Mouse (Mus musculus) ES-Bruce4 (cell line): ENCODE results near the gene Dusp27. TPM values are rescaled to one million over a fixed set of nuclear protein-coding genes. Genes with fewer than 3 reads are reported as not detected.
A peak's percentile ranks its signal among the peaks of the same experiment; 100 is the strongest.

Source experiments
- H3K27ac ChIP-seq: 2 replicates; pipeline ENCODE4 v1.5.1; 2012; ENCODE audit warnings: low read length, inconsistent platforms; ENCODE audit not compliant: insufficient read depth
- H3K27me3 ChIP-seq: 2 replicates; pipeline ENCODE4 v1.6.1; 2012; ENCODE audit warnings: mild to moderate bottlenecking, low read length, inconsistent platforms; ENCODE audit not compliant: control insufficient read depth, poor library complexity, insufficient read depth, severe bottlenecking
- H3K36me3 ChIP-seq: 2 replicates; pipeline ENCODE4 v1.6.1; 2012; ENCODE audit warnings: inconsistent platforms, mild to moderate bottlenecking, low read length, moderate library complexity; ENCODE audit not compliant: control insufficient read depth, poor library complexity, insufficient read depth, severe bottlenecking
- H3K4me1 ChIP-seq: one replicate; pipeline ENCODE4 v1.8.1; 2011; ENCODE audit warnings: low read length; ENCODE audit not compliant: control insufficient read depth, insufficient read depth
- H3K4me3 ChIP-seq: 2 replicates; pipeline ENCODE4 v1.5.1; 2011; ENCODE audit warnings: low read depth, mild to moderate bottlenecking, low read length
- H3K9ac ChIP-seq: 2 replicates; pipeline ENCODE4 v1.6.1; 2012; ENCODE audit warnings: low read depth, mild to moderate bottlenecking, inconsistent platforms; ENCODE audit not compliant: poor library complexity, severe bottlenecking
- H3K9me3 ChIP-seq: replicated peaks from 2 replicates; pipeline ENCODE4 v1.6.1; 2012; ENCODE audit warnings: mild to moderate bottlenecking, low read length, inconsistent platforms; ENCODE audit not compliant: control insufficient read depth, poor library complexity, insufficient read depth, severe bottlenecking
- CTCF ChIP-seq: IDR thresholded peaks from one replicate; pipeline ENCODE4 v1.8.1; 2011; ENCODE audit warnings: low read depth, low read length
- EP300 ChIP-seq: IDR thresholded peaks from 2 replicates; pipeline ENCODE4 v1.6.1; 2011; ENCODE audit warnings: low read depth, low read length; ENCODE audit not compliant: insufficient read depth
- POLR2A ChIP-seq: IDR thresholded peaks from one replicate; pipeline ENCODE4 v1.8.1; 2011; ENCODE audit warnings: low read length; ENCODE audit not compliant: insufficient read depth
- polyA plus RNA-seq: library from polyadenylated mRNA; stranded (reverse); fragments of >200 nt; gene quantifications from 2 replicates; pipeline ENCODE4 v1.2.4, GENCODE M21; 2011; ENCODE audit warnings: low read depth; ENCODE audit not compliant: missing spikeins, insufficient read depth, insufficient read length

Dusp27 gene
- polyA plus RNA-seq, 1 experiment, result 3.9 TPM

- Histone ChIP-seq H3K9me3 (peaks cover 30% of the 10 kb centered on the region), H3K9ac (no peak overlapping the region), H3K4me3 (no peak overlapping the region), H3K36me3 (peaks cover 5% of the 10 kb centered on the region; the same call in 1 of the 2 replicates), H3K27me3 (no peaks in the 10 kb centered on the region), H3K27ac (peak overlapping the region; percentile 20; the same call in 1 of the 2 replicates), H3K4me1 (no peaks in the 10 kb centered on the region)
- TF ChIP-seq CTCF (peak; percentile 27), EP300 (no peak)
Observed at GRCm38 (mm10) chr1:166123045-166123444, 4.7 kb downstream of the Dusp27 start.

- Histone ChIP-seq H3K9me3 (peaks cover 31% of the 10 kb centered on the region), H3K4me3 (no peak overlapping the region)
Observed at GRCm38 (mm10) chr1:166122114-166122513, 5.6 kb downstream of the Dusp27 start.

GRCm38 (mm10) chr1:166117866-166118639 lies 9.7 kb downstream of the Dusp27 start:
- TF ChIP-seq POLR2A, result no peak
- no peak for TF ChIP-seq EP300
- TF ChIP-seq CTCF, result no peak
- no peak overlapping the region for H3K27ac ChIP-seq
- H3K27me3 ChIP-seq, result no peaks in the 10 kb centered on the region
- no peak overlapping the region for H3K9ac ChIP-seq
- no peaks in the 10 kb centered on the region for H3K4me1 ChIP-seq
- no peak overlapping the region for H3K4me3 ChIP-seq
- peaks cover 38% of the 10 kb centered on the region for H3K9me3 ChIP-seq
- peaks cover 8% of the 10 kb centered on the region; the same call in 1 of the 2 replicates for H3K36me3 ChIP-seq

More at GRCm38 (mm10) chr1:166122114-166122513, 5.6 kb downstream of the Dusp27 start:
- peaks cover 5% of the 10 kb centered on the region; the same call in 1 of the 2 replicates for H3K36me3 ChIP-seq
- H3K27ac ChIP-seq, result peak overlapping the region; percentile 46; the same call in 1 of the 2 replicates
- no peaks in the 10 kb centered on the region for H3K27me3 ChIP-seq
- no peak for TF ChIP-seq EP300
- TF ChIP-seq CTCF, result no peak
- no peak for TF ChIP-seq POLR2A
- no peaks in the 10 kb centered on the region for H3K4me1 ChIP-seq
- H3K9ac ChIP-seq, result no peak overlapping the region

- Histone ChIP-seq H3K36me3 (peaks cover 2% of the 10 kb centered on the region; the same call in 1 of the 2 replicates), H3K4me3 (no peak overlapping the region), H3K27me3 (no peaks in the 10 kb centered on the region), H3K4me1 (no peaks in the 10 kb centered on the region), H3K9me3 (peaks cover 24% of the 10 kb centered on the region), H3K9ac (no peak overlapping the region), H3K27ac (no peak overlapping the region)
- TF ChIP-seq EP300, result no peak
- TF ChIP-seq CTCF, result no peak
- TF ChIP-seq POLR2A, result no peak
Observed at GRCm38 (mm10) chr1:166115719-166116118, 12.0 kb downstream of the Dusp27 start.

DNA sequence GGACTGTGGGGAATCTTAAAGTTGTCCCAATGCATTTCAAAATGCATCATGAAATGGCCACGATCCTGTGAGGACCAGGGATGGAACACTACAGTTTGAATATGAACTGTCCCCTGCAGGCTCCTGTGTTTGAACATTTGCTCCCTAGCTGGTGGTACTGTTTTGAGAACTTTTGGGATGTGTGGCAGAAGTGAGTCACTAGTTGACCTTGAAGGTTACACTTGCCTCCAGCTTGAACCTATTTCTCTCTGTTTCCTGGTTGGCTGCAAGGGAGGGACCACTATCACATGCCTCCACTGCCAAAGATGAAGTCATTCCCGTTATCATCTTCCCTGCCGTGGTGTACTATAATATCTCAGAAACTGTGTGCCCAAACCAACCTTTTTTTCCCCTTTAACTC lies 12.7 kb downstream of the Dusp27 start:
- Histone ChIP-seq H3K9me3 (peaks cover 17% of the 10 kb centered on the region), H3K27ac (no peak overlapping the region), H3K4me1 (no peaks in the 10 kb centered on the region), H3K9ac (no peak overlapping the region), H3K27me3 (no peaks in the 10 kb centered on the region), H3K36me3 (peaks cover 3% of the 10 kb centered on the region; the same call in 1 of the 2 replicates), H3K4me3 (no peak overlapping the region)
- TF ChIP-seq CTCF (no peak), POLR2A (no peak), EP300 (no peak)

DNA sequence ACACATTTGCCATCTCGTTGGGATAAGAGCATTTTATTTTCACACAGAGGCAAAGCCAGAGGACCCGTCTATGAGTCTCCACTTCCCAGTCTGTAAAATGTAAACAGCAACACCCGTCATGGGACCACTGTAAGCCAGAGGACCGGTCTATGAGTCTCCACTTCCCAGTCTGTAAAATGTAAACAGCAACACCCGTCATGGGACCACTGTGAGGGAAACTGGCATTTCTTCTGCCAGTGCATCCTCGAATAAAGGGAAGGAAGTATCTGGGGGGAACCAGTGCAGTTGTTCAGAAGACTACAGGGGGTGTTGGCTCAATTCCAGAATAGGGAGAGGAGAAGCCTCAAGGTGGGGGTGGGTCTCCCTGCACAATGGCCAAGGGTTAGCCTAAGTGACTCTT lies 22.3 kb downstream of the Dusp27 start:
- Histone ChIP-seq H3K9me3 (peaks cover 5% of the 10 kb centered on the region; the same call in 1 of the 2 replicates), H3K4me1 (no peaks in the 10 kb centered on the region), H3K36me3 (peaks cover 9% of the 10 kb centered on the region), H3K27me3 (no peaks in the 10 kb centered on the region), H3K9ac (no peak overlapping the region), H3K27ac (no peak overlapping the region), H3K4me3 (no peak overlapping the region)
- TF ChIP-seq EP300 (no peak), CTCF (no peak), POLR2A (no peak)
